Mouse (Mus musculus): ENCODE measurements around the gene Gm28038. TPM values are rescaled to one million over a fixed set of nuclear protein-coding genes. Genes with fewer than 3 reads are reported as not detected.
A peak's percentile ranks its signal among the peaks of the same experiment; 100 is the strongest.

The Gm28038 gene
- polyA plus RNA-seq, 1 experiment from 2014 or later = not detected

DNA sequence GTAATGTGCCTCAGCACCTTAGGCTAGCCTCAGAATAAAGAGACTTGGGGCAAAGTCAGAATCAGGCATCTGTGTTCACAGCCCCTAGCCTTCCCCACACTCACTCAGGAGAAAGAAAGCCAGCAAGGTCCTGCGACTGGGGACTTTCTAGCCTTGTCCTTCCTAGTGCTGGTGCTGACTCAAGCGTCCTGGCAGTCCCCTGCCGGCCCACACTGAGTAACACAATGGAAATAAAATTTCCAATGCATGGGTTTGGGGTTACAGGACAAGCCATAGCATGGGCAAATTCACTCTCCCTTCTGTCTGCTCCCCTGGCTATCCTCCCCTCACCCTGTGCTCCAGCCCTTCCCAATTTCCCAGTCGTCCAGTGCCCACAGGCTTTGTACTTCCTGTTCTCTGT is 12.5 kb upstream of the Gm28038 start:
- Histone ChIP-seq H3K36me3 (peaks cover 11% of the 10 kb centered on the region; the same call in 1 of the 2 replicates), H3K4me3 (no peak overlapping the region), H3K27ac (no peak overlapping the region), H3K9me3 (no peaks in the 10 kb centered on the region), H3K4me1 (peaks cover 37% of the 10 kb centered on the region), H3K9ac (no peak overlapping the region), H3K27me3 (no peaks in the 10 kb centered on the region), H3K4me2 (no peak overlapping the region)
- no peak for ATAC-seq (ENCODE audit: borderline replicate concordance, extremely low read depth, low FRiP score, low TSS enrichment)
- WGBS = 55% methylated on average over 4 of the region's 4 CpGs

DNA sequence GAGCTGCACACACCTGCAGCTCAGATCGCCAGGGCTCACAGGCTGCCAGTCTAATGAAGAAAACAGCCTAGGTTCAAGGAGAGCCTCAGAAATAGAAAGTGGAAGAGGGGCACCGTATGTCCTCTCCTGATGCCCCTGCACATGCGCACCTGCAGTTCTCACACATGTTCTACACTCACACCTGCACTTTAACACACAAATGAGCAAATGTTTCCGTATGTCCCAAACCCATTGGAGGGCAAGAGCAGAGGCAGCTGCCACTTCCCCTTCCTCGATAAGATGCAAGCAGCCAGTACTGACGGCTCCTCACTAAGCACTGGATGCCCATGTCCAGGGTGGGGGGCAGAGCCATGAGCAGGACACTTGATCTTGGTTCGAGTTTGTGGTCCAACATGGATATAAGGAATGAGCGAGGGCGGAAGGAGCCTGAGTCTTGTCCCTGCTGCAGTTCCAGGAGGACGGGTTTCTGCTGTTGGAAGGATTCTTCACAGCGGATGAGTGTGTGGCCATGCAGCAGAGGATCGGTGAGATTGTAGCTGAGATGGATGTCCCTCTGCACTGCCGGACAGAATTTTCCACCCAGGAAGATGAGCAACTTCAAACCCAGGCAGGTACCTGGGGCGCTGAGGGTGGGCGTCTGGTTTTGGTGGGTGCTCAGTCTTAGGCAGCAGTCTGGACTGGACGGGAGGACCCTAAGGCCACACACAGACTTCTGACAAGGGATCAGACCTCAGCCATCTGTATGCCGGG is 11.4 kb upstream of the Gm28038 start:
- H3K9ac ChIP-seq = no peak overlapping the region
- no peak for ATAC-seq (ENCODE audit: borderline replicate concordance, extremely low read depth, low FRiP score, low TSS enrichment)
- no peak overlapping the region for H3K4me2 ChIP-seq
- peak overlapping the region; percentile 50 for H3K27ac ChIP-seq
- H3K4me1 ChIP-seq = peaks cover 34% of the 10 kb centered on the region
- H3K27me3 ChIP-seq = no peaks in the 10 kb centered on the region
- no peaks in the 10 kb centered on the region for H3K9me3 ChIP-seq
- no peak overlapping the region for H3K4me3 ChIP-seq
- peaks cover 2% of the 10 kb centered on the region; the same call in 1 of the 2 replicates for H3K36me3 ChIP-seq
- WGBS = 84% methylated on average over 17 of the region's 17 CpGs

DNA sequence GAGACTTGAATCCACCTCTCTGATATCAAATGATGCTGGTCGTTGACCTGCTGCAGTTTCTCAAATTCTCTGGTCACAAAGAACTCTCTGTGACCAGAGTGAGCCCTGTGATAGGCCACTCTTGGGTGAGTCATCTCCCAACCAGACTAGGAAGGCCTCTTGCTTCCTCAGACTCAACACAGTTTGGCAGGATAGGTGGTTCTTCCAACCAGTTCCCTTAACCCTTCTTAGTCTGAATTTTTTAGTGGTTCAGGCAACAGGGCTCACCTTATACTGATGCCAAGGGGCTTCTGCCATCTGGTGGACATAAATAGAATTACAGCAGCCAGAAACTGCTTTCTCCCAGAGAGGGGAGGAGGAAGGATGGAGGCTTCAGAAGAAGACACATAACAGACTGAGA is 10.7 kb upstream of the Gm28038 start:
- Histone ChIP-seq H3K4me2 (no peak overlapping the region), H3K36me3 (no peaks in the 10 kb centered on the region), H3K27ac (peak overlapping the region; percentile 50), H3K4me3 (no peak overlapping the region), H3K9ac (no peak overlapping the region), H3K4me1 (peaks cover 27% of the 10 kb centered on the region), H3K27me3 (no peaks in the 10 kb centered on the region), H3K9me3 (no peaks in the 10 kb centered on the region)
- ATAC-seq (ENCODE audit: borderline replicate concordance, extremely low read depth, low FRiP score, low TSS enrichment) = peak; percentile 69
- WGBS = 15% methylated on average over 1 of the region's 1 CpGs

DNA sequence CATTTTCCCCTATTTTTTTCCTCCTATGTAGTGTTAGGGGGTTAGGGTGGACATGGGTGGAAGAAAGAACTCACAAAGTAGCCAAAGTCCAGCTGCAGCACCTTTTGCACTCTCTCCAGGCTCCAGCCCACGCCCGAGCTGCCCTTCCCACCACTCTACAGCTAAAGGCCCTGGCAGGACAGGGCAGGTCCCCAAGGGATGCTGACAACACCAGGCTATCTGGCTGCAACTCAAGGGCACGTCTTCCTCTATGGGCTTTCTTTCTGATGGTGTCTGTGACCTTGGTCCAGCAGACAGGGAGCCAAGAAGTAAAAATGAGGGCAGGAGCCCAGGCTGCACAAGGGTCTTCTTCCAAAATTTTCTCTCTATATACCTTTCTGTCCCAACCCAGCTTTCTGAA is 808 bp downstream of the Gm28038 start:
- 75% methylated on average over 3 of the region's 3 CpGs for WGBS

DNA sequence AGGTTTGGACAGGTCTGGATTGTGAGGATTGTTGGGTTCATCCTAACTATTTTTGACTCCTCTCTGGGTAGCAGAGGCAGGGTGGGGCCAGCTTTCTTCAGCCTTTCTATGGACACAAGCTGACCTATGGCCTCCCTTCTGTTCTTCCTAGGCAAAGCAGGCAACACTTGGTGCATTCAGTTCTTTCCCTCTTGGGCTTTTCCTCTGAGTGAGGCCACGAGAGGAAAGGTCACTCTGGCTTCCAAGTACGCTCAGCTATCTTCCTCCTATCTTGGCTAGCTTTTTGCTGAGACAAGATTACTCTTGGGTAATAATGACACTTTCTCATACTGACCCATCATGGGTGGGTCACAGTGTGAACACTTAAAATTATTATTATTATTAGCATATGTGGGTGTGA is 2.4 kb downstream of the Gm28038 start:
- Histone ChIP-seq H3K4me3 (no peak overlapping the region), H3K36me3 (no peaks in the 10 kb centered on the region), H3K27ac (no peak overlapping the region), H3K4me2 (no peak overlapping the region), H3K27me3 (no peaks in the 10 kb centered on the region), H3K4me1 (peaks cover 22% of the 10 kb centered on the region), H3K9me3 (no peaks in the 10 kb centered on the region), H3K9ac (no peak overlapping the region)
- ATAC-seq (ENCODE audit: borderline replicate concordance, extremely low read depth, low FRiP score, low TSS enrichment) = no peak
- 86% methylated on average over 2 of the region's 2 CpGs for WGBS

More for the DNA sequence above, 808 bp downstream of the Gm28038 start:
- Histone ChIP-seq H3K27ac (no peak overlapping the region), H3K27me3 (no peaks in the 10 kb centered on the region), H3K9me3 (no peaks in the 10 kb centered on the region), H3K9ac (no peak overlapping the region), H3K36me3 (no peaks in the 10 kb centered on the region), H3K4me2 (no peak overlapping the region), H3K4me3 (no peak overlapping the region), H3K4me1 (peaks cover 10% of the 10 kb centered on the region)
- no peak for ATAC-seq (ENCODE audit: borderline replicate concordance, extremely low read depth, low FRiP score, low TSS enrichment)

DNA sequence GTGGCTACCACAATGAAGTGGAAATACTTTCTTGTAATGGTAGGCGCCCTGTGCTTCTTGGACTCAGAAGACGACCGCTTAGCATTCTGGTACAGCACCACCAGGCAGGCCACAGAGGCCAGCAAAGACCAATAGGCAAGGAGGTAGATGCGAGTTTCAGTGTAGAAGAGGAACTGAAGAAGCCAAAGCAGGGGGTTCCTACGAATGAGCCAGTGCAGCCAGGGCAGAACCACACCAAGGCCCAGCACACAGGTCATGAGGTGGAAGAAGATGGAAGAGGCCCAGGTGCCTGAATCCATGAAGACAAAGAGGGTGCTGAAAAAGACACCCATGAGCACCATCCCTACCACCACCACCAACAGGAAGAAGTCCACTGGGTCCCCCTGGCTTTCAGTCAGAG is 4.2 kb downstream of the Gm28038 start:
- H3K4me3 ChIP-seq = peak overlapping the region; percentile 83
- peaks cover 22% of the 10 kb centered on the region for H3K4me1 ChIP-seq
- H3K27ac ChIP-seq = no peak overlapping the region
- ATAC-seq (ENCODE audit: borderline replicate concordance, extremely low read depth, low FRiP score, low TSS enrichment) = no peak
- H3K9ac ChIP-seq = no peak overlapping the region
- peak overlapping the region; percentile 88 for H3K4me2 ChIP-seq
- 82% methylated on average over 5 of the region's 5 CpGs for WGBS
- H3K27me3 ChIP-seq = no peaks in the 10 kb centered on the region
- no peaks in the 10 kb centered on the region for H3K36me3 ChIP-seq
- no peaks in the 10 kb centered on the region for H3K9me3 ChIP-seq

DNA sequence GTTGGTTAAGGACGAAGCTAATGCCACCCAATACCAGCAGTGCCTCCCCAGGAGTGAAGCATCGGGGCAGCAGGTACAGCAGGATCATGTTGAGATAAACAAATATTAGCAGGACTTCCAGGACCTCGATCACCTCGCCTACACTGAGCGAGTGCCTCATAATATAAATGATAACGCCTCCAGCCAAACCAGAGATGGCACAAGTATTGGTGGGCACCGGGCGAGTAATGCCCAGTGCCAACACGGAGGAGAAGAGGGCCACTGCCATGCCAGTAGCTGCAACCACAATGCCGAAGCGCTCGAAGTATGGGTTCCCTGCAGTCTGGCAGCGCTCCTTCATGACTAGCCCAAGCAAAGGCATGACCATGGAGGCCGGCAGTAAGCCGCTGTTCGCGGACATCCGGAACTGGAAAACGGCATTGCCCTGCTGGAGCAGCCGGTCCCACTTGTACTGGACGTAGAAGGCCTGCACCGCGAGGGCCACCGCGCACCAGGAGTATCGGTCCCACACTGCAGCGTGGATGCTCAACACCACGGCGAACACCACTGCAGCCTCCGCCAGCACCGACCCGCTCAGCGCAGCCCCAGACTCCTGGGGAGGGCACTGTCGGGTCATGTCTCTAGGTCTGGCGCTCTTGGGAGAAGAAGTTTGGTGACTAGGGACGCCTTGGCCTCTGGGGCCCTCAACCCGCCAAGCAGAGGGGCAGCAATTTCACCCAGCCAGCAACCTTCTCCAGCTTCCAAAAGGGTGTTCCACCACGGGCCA is 4.8 kb downstream of the Gm28038 start:
- peak overlapping the region; percentile 95 for H3K9ac ChIP-seq
- H3K4me3 ChIP-seq = peak overlapping the region; percentile 83
- ATAC-seq (ENCODE audit: borderline replicate concordance, extremely low read depth, low FRiP score, low TSS enrichment) = peak; percentile 71
- peak overlapping the region; percentile 88 for H3K4me2 ChIP-seq
- 8% methylated on average over 38 of the region's 38 CpGs for WGBS
- no peaks in the 10 kb centered on the region for H3K27me3 ChIP-seq
- H3K27ac ChIP-seq = no peak overlapping the region
- H3K9me3 ChIP-seq = no peaks in the 10 kb centered on the region
- H3K4me1 ChIP-seq = peaks cover 22% of the 10 kb centered on the region
- H3K36me3 ChIP-seq = no peaks in the 10 kb centered on the region

DNA sequence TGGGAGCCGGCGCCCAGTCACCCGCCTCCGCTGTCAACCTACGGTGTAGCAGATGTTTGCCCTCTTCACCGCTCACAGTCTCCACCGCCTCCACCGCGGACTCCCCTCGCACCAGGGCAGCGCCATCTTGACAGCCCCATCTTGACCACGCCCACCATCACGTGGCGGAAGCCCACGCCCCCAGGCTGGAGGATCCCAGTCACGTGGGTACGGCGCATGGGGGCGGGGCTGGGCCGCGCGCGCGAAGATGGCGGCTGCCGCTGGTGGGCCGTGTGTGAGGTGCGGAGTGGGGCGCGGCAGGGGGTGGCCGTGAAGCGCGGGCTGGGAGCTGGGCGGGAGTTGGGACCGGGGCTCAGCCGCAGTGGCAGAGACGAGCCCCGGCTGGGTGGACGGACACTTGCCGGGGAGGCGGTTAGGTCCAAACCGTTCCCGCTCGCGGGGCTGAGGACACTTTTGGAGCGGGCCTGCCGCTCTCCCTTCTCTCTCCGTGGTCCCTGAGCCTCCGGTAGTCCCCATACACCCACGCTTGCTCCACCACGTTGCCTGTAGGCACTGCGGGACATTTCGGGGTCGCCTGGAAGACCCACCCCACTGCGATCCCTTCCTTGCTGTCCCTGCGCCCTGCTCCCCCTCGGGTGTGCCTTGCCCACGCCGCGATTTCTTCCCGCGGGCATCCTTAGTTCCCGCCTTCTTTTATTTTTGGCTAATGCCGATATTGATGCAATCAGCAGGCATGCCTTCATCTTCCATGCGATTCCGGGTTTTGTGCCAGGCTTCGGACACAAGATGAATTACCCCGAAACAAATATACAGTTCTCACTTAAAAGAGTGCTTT is 5.6 kb downstream of the Gm28038 start, which contains the start of the genes Dolk and Nup188:
Gene Dolk, minus strand, starts transcription at position 143 of the 835 bp plus-strand sequence.
Gene Nup188, plus strand, starts transcription at position 206 of the 835 bp plus-strand sequence.
- peak within 1 kb of the TSS; percentile 58 for H3K27ac ChIP-seq
- H3K27me3 ChIP-seq = no peaks in the 10 kb centered on the region
- under 1% methylated on average over 66 of the region's 68 CpGs for WGBS
- peaks cover 22% of the 10 kb centered on the region for H3K4me1 ChIP-seq
- H3K4me3 ChIP-seq = peak within 1 kb of the TSS; percentile 83
- no peaks in the 10 kb centered on the region for H3K9me3 ChIP-seq
- peak within 1 kb of the TSS; percentile 95 for H3K9ac ChIP-seq
- H3K4me2 ChIP-seq = peak within 1 kb of the TSS; percentile 88
- H3K36me3 ChIP-seq = no peaks in the 10 kb centered on the region
- ATAC-seq (ENCODE audit: borderline replicate concordance, extremely low read depth, low FRiP score, low TSS enrichment) = peak; percentile 97

DNA sequence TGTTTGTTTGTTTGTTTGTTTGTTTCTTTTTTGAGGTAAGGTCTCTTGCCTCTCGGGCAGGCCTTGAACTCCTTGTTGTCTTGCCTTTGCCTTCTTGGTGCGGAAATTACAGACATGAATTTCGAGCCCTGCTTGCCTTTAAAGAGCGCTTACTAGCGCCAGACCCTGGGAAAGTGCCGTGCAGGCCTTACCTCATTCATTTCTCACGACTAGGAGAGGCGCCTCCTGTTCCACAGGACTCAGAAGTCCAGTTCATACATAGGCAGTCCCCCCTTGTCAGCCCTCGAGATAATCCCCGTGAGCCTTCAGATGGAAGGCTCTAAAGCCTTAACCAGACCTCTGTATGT is 6.2 kb downstream of the Gm28038 start:
- Histone ChIP-seq H3K4me2 (peak overlapping the region; percentile 88), H3K27me3 (no peaks in the 10 kb centered on the region), H3K4me3 (peak overlapping the region; percentile 83), H3K36me3 (no peaks in the 10 kb centered on the region), H3K27ac (peak overlapping the region; percentile 58), H3K4me1 (peaks cover 22% of the 10 kb centered on the region), H3K9me3 (no peaks in the 10 kb centered on the region), H3K9ac (peak overlapping the region; percentile 95)
- under 1% methylated on average over 10 of the region's 10 CpGs for WGBS
- no peak for ATAC-seq (ENCODE audit: borderline replicate concordance, extremely low read depth, low FRiP score, low TSS enrichment)

DNA sequence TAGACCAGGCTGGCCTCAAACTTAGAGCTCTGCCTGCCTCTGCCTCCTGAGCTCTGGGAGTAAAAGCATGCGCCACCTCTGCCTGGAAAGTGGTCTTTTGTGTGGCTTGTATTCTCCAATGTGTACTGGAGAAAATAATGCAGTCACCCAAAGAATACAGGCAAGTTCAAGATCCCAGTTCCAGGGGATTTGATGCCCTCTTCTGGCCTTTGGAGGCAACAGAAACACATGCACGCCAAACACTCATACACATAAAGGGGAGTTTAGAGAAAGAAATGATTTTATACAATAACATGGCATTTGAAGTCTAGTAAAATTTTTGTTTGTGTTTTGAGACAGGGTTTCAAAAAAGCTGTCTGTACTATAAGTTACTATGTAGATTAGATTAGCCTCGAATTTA is 18.7 kb downstream of the Gm28038 start:
- ATAC-seq (ENCODE audit: borderline replicate concordance, extremely low read depth, low FRiP score, low TSS enrichment) = no peak
- H3K9ac ChIP-seq = no peak overlapping the region
- H3K4me3 ChIP-seq = no peak overlapping the region
- no peaks in the 10 kb centered on the region for H3K27me3 ChIP-seq
- H3K9me3 ChIP-seq = no peaks in the 10 kb centered on the region
- H3K27ac ChIP-seq = no peak overlapping the region
- H3K36me3 ChIP-seq = peaks cover 67% of the 10 kb centered on the region
- no peak overlapping the region for H3K4me2 ChIP-seq
- WGBS = 74% methylated on average over 3 of the region's 3 CpGs
- no peaks in the 10 kb centered on the region for H3K4me1 ChIP-seq

DNA sequence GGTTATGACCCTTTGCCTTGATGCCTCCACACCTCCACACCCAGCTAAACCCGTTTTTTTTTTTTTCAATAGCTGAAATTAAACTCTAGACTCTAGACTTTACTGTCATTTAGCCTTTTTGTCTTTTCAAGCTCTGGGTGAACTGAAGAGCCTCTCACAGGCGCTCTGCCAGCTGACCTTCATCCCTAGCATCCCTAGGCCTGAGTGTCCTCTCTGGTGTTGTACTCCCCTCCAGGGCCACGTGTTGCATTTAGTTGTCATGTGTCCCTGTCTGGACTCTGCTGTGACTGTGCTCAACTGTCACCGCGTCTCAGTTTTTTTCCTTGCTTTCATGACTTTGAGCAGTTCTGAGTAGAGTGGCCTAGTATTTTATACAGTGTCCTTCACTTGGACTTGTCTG is 19.1 kb downstream of the Gm28038 start:
- ATAC-seq (ENCODE audit: borderline replicate concordance, extremely low read depth, low FRiP score, low TSS enrichment) = no peak
- Histone ChIP-seq H3K27ac (no peak overlapping the region), H3K9ac (no peak overlapping the region), H3K27me3 (no peaks in the 10 kb centered on the region), H3K36me3 (peaks cover 72% of the 10 kb centered on the region), H3K9me3 (no peaks in the 10 kb centered on the region), H3K4me1 (no peaks in the 10 kb centered on the region), H3K4me2 (no peak overlapping the region), H3K4me3 (no peak overlapping the region)
- WGBS = 85% methylated on average over 5 of the region's 5 CpGs

Data from lung, embryonic 15.5 days (tissue).